Mouse (Mus musculus): ENCODE data around the gene Iqschfp. TPM values are rescaled to one million over a fixed set of nuclear protein-coding genes. Genes with fewer than 3 reads are reported as not detected.

Gene Iqschfp
- polyA plus RNA-seq, 1 experiment, result not detected

- no peaks in the 10 kb centered on the region for H3K4me1 ChIP-seq (ENCODE audit: control insufficient read depth, insufficient read depth, insufficient read length, low read length)
- H3K27ac ChIP-seq (replicated peaks; ENCODE audit: low read depth, low read length), result no peak overlapping the region
- H3K4me3 ChIP-seq (ENCODE audit: insufficient read depth, low read depth, low read length), result no peak overlapping the region
Measured at GRCm38 (mm10) chr3:68624471-68624870, 732.4 kb downstream of the Iqschfp start.

DNA sequence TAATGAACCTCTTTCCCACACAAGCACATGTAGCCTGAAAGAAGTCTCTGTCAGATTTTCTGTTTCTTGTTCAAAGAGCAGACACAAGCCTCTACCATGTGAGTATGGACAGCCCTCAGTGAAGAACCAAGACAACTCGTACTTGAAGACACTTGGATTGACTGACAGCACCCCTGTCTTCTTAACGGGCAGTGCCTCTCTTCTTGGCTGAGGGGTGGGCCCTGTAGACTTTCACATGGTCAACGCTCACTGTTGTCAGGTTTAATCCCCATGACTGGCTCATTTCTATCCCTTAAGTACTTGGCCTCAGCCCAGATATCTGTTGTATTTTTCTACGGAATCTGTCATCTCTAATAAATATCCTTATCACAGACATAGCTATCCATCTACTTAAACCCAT lies 738.2 kb downstream of the Iqschfp start:
- Histone ChIP-seq H3K27ac (replicated peaks; ENCODE audit: low read depth, low read length) (no peak overlapping the region), H3K4me3 (ENCODE audit: insufficient read depth, low read depth, low read length) (no peak overlapping the region), H3K4me1 (ENCODE audit: control insufficient read depth, insufficient read depth, insufficient read length, low read length) (no peaks in the 10 kb centered on the region)

- no peaks in the 10 kb centered on the region for H3K4me1 ChIP-seq (ENCODE audit: control insufficient read depth, insufficient read depth, insufficient read length, low read length)
- H3K4me3 ChIP-seq (ENCODE audit: insufficient read depth, low read depth, low read length), result no peak overlapping the region
- H3K27ac ChIP-seq (replicated peaks; ENCODE audit: low read depth, low read length), result no peak overlapping the region
Measured at GRCm38 (mm10) chr3:68630821-68631220, 738.8 kb downstream of the Iqschfp start.

GRCm38 (mm10) chr3:68632714-68633113 lies 740.7 kb downstream of the Iqschfp start:
- Histone ChIP-seq H3K4me1 (ENCODE audit: control insufficient read depth, insufficient read depth, insufficient read length, low read length) (no peaks in the 10 kb centered on the region), H3K4me3 (ENCODE audit: insufficient read depth, low read depth, low read length) (no peak overlapping the region), H3K27ac (replicated peaks; ENCODE audit: low read depth, low read length) (no peak overlapping the region)

GRCm38 (mm10) chr3:68633577-68633976 lies 741.5 kb downstream of the Iqschfp start:
- no peak overlapping the region for H3K27ac ChIP-seq (replicated peaks; ENCODE audit: low read depth, low read length)
- no peaks in the 10 kb centered on the region for H3K4me1 ChIP-seq (ENCODE audit: control insufficient read depth, insufficient read depth, insufficient read length, low read length)
- H3K4me3 ChIP-seq (ENCODE audit: insufficient read depth, low read depth, low read length), result no peak overlapping the region

- Histone ChIP-seq H3K27ac (replicated peaks; ENCODE audit: low read depth, low read length) (no peak overlapping the region), H3K4me1 (ENCODE audit: control insufficient read depth, insufficient read depth, insufficient read length, low read length) (no peaks in the 10 kb centered on the region), H3K4me3 (ENCODE audit: insufficient read depth, low read depth, low read length) (no peak overlapping the region)
Measured at GRCm38 (mm10) chr3:68637960-68638359, 745.9 kb downstream of the Iqschfp start.

- H3K4me1 ChIP-seq (ENCODE audit: control insufficient read depth, insufficient read depth, insufficient read length, low read length), result no peaks in the 10 kb centered on the region
Measured at GRCm38 (mm10) chr3:68638703-68639102, 746.7 kb downstream of the Iqschfp start.

DNA sequence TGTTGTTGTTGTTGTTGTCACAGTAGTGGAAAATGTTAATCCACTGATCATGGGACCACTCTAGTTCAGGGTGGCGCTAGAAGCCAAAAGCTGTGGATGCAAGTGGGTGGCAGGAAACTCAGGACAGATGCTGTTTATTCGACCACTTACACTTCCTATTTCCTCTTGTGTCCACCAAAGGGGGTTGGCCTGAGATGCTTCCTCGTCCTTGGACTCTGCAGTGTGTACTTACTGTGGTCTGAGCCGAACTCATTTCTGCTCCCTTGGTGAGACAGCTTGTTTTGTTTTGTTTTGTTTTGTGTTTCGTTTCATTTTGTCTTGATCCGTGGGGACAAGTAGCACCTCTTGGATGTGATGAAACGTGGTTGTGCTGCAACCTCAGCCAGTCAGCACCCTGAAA lies 750.9 kb downstream of the Iqschfp start:
- Histone ChIP-seq H3K27ac (replicated peaks; ENCODE audit: low read depth, low read length) (no peak overlapping the region), H3K4me1 (ENCODE audit: control insufficient read depth, insufficient read depth, insufficient read length, low read length) (no peaks in the 10 kb centered on the region), H3K4me3 (ENCODE audit: insufficient read depth, low read depth, low read length) (no peak overlapping the region)

More at GRCm38 (mm10) chr3:68638703-68639102, 746.7 kb downstream of the Iqschfp start:
- H3K27ac ChIP-seq (replicated peaks; ENCODE audit: low read depth, low read length), result no peak overlapping the region
- no peak overlapping the region for H3K4me3 ChIP-seq (ENCODE audit: insufficient read depth, low read depth, low read length)

DNA sequence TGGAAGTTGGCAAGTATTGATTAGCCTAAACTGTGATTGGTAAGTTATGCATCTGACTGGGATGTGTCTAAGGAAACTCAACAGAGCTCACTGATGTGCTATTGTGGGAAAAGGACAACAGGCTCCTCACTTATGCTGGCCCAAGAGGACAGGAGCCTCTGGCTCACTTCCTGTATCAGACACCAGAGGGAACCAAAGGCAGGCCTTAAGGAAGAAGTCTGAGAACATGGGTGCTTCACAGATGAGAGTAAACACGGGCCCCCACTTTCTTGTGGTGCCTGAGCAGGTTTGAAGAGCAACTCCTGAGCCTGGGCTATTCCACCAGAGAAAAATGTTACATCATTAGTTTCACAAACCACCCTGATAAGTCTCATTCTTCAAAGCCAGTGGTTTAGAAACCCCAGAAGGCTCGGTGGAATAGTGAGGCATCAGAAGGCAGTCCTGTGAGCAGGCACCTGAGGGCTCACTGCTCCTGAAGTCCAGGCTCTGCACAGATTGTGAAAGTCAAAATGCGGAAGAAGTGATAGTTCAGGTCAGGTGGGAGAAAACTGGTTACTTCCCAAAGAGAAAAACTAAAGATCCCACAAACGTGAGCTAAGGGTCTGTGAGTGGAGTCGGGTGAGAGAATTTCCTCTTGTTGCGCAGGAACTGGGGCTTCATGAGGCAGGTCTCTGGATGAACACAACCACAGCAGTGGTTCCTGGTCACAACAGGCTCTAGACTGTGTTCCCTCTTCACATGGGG lies 754.5 kb downstream of the Iqschfp start:
- Histone ChIP-seq H3K27ac (replicated peaks; ENCODE audit: low read depth, low read length) (no peak overlapping the region), H3K4me3 (ENCODE audit: insufficient read depth, low read depth, low read length) (no peak overlapping the region), H3K4me1 (ENCODE audit: control insufficient read depth, insufficient read depth, insufficient read length, low read length) (no peaks in the 10 kb centered on the region)

GRCm38 (mm10) chr3:68647282-68647681 lies 755.2 kb downstream of the Iqschfp start:
- no peak overlapping the region for H3K27ac ChIP-seq (replicated peaks; ENCODE audit: low read depth, low read length)
- no peaks in the 10 kb centered on the region for H3K4me1 ChIP-seq (ENCODE audit: control insufficient read depth, insufficient read depth, insufficient read length, low read length)
- no peak overlapping the region for H3K4me3 ChIP-seq (ENCODE audit: insufficient read depth, low read depth, low read length)

GRCm38 (mm10) chr3:68650251-68650650 lies 758.2 kb downstream of the Iqschfp start:
- no peaks in the 10 kb centered on the region for H3K4me1 ChIP-seq (ENCODE audit: control insufficient read depth, insufficient read depth, insufficient read length, low read length)
- no peak overlapping the region for H3K27ac ChIP-seq (replicated peaks; ENCODE audit: low read depth, low read length)
- H3K4me3 ChIP-seq (ENCODE audit: insufficient read depth, low read depth, low read length), result no peak overlapping the region

DNA sequence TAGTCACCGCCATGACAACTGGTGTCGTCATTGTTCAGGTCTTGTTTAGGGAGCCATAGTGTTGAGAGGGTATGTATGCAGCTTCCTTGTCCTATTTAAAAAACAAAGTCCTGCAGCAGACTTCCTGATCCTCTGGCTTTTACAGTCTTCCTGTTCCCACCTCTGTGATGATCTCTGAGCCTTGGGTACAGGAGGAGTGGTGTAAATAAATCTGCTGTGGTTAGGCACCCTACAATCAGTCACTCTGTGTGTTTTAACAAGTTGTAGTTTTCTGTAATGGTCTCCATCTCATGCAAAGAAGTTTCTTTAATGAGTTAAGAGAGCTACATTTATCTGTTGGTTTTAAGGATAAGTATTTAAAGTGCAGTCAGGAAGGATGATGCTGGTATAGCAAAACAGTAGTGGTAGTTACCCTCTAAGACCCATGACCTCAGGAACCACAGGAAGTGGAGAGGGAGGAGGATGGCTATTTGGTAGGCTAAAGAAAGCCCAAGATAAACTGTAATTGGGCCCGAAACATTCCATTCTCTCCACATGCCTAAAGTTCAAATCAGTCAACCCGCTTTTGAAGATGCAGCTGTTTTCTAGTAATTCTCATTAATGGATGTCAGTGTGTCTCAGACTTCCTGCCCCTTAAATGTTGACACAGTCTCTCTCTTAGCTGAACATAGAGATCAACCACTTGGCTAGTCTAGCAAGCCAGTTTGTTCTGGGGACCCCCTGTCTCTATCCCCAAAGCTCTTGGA lies 764.7 kb downstream of the Iqschfp start:
- Histone ChIP-seq H3K27ac (replicated peaks; ENCODE audit: low read depth, low read length) (no peak overlapping the region), H3K4me3 (ENCODE audit: insufficient read depth, low read depth, low read length) (no peak overlapping the region), H3K4me1 (ENCODE audit: control insufficient read depth, insufficient read depth, insufficient read length, low read length) (no peaks in the 10 kb centered on the region)

- Histone ChIP-seq H3K4me1 (ENCODE audit: control insufficient read depth, insufficient read depth, insufficient read length, low read length) (no peaks in the 10 kb centered on the region), H3K27ac (replicated peaks; ENCODE audit: low read depth, low read length) (no peak overlapping the region), H3K4me3 (ENCODE audit: insufficient read depth, low read depth, low read length) (no peak overlapping the region)
Measured at GRCm38 (mm10) chr3:68657589-68658245, 765.7 kb downstream of the Iqschfp start.

- Histone ChIP-seq H3K4me1 (ENCODE audit: control insufficient read depth, insufficient read depth, insufficient read length, low read length) (no peaks in the 10 kb centered on the region), H3K4me3 (ENCODE audit: insufficient read depth, low read depth, low read length) (no peak overlapping the region), H3K27ac (replicated peaks; ENCODE audit: low read depth, low read length) (no peak overlapping the region)
Measured at GRCm38 (mm10) chr3:68659996-68660395, 768.0 kb downstream of the Iqschfp start.

DNA sequence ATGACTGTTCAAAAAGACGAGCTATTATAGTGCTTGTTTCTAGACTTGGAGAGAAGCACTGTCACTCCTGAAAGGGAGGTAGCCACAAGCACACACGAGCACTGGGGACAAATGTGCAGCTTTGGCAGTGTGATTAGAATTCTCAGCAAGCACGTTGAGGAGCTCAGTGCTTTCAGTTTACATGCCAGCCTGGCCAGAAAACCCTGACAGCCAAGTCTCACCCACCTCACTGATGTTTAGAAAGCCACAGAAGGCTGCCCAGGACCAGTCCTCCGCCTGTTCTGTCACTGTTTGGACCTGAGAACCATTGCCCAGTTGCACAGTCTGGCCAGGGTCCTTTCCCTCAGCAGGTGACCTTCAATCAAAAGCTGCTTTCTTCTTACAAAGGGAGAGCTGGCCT lies 768.5 kb downstream of the Iqschfp start:
- H3K4me1 ChIP-seq (ENCODE audit: control insufficient read depth, insufficient read depth, insufficient read length, low read length), result no peaks in the 10 kb centered on the region
- no peak overlapping the region for H3K27ac ChIP-seq (replicated peaks; ENCODE audit: low read depth, low read length)

More for the DNA sequence above, 768.5 kb downstream of the Iqschfp start:
- H3K4me3 ChIP-seq (ENCODE audit: insufficient read depth, low read depth, low read length), result no peak overlapping the region

All from brown adipose tissue, adult 24 weeks (tissue).